Mouse (Mus musculus) liver, postnatal 0 days (tissue): ENCODE results near the gene Rfx1.

ENCODE experiments used
- CTCF ChIP-seq: sonication (generic); IDR thresholded peaks from 2 replicates; pipeline ENCODE4 v1.5.1; 2016; ENCODE audit warnings: antibody characterized with exemption, low read depth
- EP300 ChIP-seq: IDR thresholded peaks from 2 replicates; pipeline ENCODE4 v1.6.1; 2016; ENCODE audit warnings: antibody characterized with exemption, low read depth, mild to moderate bottlenecking

DNA sequence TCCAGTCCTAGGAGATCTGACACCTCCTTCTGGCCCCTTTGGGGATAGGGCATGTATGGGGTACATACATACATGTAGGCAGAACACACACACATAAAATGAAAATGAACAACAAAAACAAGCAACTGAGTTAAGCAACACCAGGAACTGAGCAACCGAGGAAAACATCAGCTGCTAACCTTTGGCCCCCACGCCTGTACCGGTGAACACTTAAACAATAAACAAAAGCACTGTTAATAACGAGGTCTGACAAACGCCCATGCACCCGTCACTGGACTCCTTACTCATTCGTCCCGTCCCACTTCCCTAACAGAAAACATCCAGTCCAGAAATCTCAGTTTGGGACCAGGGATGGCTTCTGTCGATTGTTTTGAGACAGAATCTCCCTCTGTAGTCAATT, 22.6 kb downstream of the Rfx1 start:
- TF ChIP-seq EP300: no peak
- TF ChIP-seq CTCF: no peak
